Mouse (Mus musculus) kidney, adult 2 months (tissue): Measurements from ENCODE around the gene Aldh6a1. TPM values are rescaled to one million over a fixed set of nuclear protein-coding genes. Genes with fewer than 3 reads are reported as not detected.

Source experiments
- DNase-seq: peaks from one replicate; pipeline ENCODE4 v3.0.0; 2021
- H3K27ac ChIP-seq: fragments of 200-500 bp; 2 replicates; pipeline ENCODE4 v1.5.1; 2012; ENCODE audit warnings: low read depth, low read length, control low read depth, inconsistent platforms; ENCODE audit not compliant: insufficient read depth
- H3K27me3 ChIP-seq: fragments of 200-500 bp; replicated peaks from 2 replicates; pipeline ENCODE4 v1.6.1; 2012; ENCODE audit warnings: mild to moderate bottlenecking, moderate library complexity, low read length, inconsistent platforms; ENCODE audit not compliant: control insufficient read depth, insufficient read depth
- H3K36me3 ChIP-seq: fragments of 200-500 bp; 2 replicates; pipeline ENCODE4 v1.6.1; 2012; ENCODE audit warnings: mild to moderate bottlenecking, moderate library complexity, low read length, inconsistent platforms; ENCODE audit not compliant: control insufficient read depth, insufficient read depth
- H3K4me1 ChIP-seq: fragments of 200-500 bp; 2 replicates; pipeline ENCODE4 v1.6.1; 2011; ENCODE audit warnings: low read length; ENCODE audit not compliant: control insufficient read depth, insufficient read depth
- H3K4me3 ChIP-seq: fragments of 200-500 bp; 2 replicates; pipeline ENCODE4 v1.5.1; 2011; ENCODE audit warnings: mild to moderate bottlenecking, low read depth, low read length, control low read depth; ENCODE audit not compliant: insufficient read depth
- CTCF ChIP-seq: fragments of 200-500 bp; conservative IDR thresholded peaks from 2 replicates; pipeline ENCODE4 v1.5.1; 2011; ENCODE audit warnings: low read depth, mild to moderate bottlenecking, control low read depth, low read length, moderate library complexity, mixed read lengths; ENCODE audit not compliant: insufficient read depth, insufficient read length
- POLR2A ChIP-seq: fragments of 200-500 bp; IDR thresholded peaks from one replicate; pipeline ENCODE4 v1.6.1; 2011; ENCODE audit warnings: low read depth, low read length, control low read depth
- WGBS: fragments of 180-500 bp; shearing (Covaris S2); methylation state at CpG from one replicate; pipeline ENCODE4 v1.1.7; 2018; 5-methylcytosine and 5-hydroxymethylcytosine counted together
- polyA plus RNA-seq: library from polyadenylated mRNA; depleted of rRNA; stranded (reverse); fragments of >200 nt; gene quantifications from 2 replicates; pipeline ENCODE4 v1.2.3, GENCODE M21; 2012

The Aldh6a1 gene
- polyA plus RNA-seq, 1 experiment = 297 TPM

DNA sequence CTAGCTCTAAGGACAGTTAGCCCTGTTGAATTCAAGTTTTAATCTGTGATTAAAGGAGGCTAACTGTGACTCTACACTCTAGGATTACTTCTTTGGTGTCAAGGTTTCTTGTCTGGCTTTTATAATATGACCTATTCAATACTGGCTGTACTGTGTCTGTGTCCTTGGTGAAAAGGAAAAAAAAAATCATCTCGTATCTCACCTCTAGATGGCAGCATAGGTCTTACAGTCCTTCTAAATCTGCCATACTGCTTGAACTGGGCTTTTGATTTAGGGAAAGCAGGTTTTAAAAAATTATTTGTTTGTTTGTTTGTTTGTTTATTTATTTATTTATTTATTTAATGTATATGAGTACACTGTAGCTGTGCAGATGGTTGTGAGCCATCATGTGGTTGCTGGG lies 17.9 kb upstream of the Aldh6a1 start:
- 0% methylated on average over 1 of the region's 1 CpGs for WGBS
- Histone ChIP-seq H3K36me3 (peaks cover 8% of the 10 kb centered on the region; the same call in 1 of the 2 replicates), H3K27me3 (no peaks in the 10 kb centered on the region), H3K27ac (no peak overlapping the region), H3K4me3 (no peak overlapping the region), H3K4me1 (no peaks in the 10 kb centered on the region)
- DNase-seq = peak; percentile 68
- TF ChIP-seq POLR2A (no peak), CTCF (no peak; the same call in 1 of the 2 replicates)

DNA sequence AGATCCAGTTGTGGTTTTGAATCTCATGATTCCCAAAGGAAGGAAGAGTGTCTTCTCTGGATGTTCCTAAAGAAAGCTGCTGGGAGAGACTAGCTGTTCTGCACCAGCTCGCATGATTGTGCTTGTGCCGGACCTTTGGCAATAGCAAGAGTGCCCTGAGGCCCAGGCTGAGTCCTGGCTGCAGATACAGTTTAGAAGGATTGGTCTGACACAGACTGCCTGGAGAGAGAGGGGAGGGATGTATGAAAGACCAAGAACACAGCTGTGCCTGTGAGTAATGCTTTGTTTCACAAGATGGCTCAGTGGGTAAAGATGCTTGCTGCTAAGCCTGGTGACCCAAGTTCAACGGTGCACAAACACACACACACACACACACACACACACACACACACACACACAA lies 12.1 kb upstream of the Aldh6a1 start:
- no peak for DNase-seq
- Histone ChIP-seq H3K4me1 (no peaks in the 10 kb centered on the region), H3K27me3 (no peaks in the 10 kb centered on the region), H3K4me3 (no peak overlapping the region), H3K36me3 (peaks cover 14% of the 10 kb centered on the region; the same call in 1 of the 2 replicates), H3K27ac (no peak overlapping the region)
- 85% methylated on average over 3 of the region's 3 CpGs for WGBS
- TF ChIP-seq POLR2A = no peak
- TF ChIP-seq CTCF = no peak

DNA sequence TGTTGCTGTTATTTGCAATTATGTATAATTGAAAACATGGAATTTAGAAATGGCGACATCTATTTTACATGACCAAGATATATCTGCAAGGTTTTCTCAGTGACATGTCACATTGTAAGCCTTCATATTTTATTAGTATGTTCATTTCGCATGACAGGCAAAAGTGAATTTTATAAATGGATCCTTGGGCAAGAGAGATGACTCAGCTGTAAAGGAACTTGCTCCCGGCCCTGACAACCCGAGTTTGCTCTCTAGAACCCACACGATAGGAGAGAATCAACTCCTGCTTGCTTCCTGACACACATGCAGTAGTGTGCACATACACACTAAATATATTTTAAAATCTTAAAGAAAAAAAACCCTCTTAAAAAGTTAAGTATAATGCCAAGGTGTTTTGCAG lies 10.6 kb upstream of the Aldh6a1 start:
- WGBS = 88% methylated on average over 5 of the region's 5 CpGs
- no peak for DNase-seq
- peaks cover 15% of the 10 kb centered on the region for H3K36me3 ChIP-seq
- H3K27ac ChIP-seq = no peak overlapping the region
- H3K4me1 ChIP-seq = no peaks in the 10 kb centered on the region
- H3K27me3 ChIP-seq = no peaks in the 10 kb centered on the region
- TF ChIP-seq CTCF (no peak), POLR2A (no peak)
- H3K4me3 ChIP-seq = no peak overlapping the region

DNA sequence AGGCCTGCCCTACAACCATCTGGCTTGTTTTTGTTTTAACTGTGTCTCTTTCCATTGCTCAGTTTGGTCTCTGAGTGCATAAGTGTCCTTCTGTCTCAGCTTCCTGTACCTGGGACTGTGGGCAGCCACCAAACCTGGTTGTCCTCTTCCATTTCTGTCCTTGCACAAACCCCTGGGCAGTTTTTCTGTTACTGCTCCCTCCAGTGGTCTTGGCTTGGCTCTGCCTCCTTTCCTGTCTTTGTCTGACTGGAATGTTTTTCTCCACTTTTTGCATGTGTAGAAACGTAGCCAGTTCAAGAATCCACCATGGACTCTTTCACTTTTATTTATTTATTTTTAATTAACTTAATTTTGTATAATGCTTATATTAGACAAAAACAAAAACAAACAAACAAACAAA lies 9.0 kb upstream of the Aldh6a1 start:
- no peak for TF ChIP-seq POLR2A
- peak; percentile 22; the same call in 1 of the 2 replicates for TF ChIP-seq CTCF
- DNase-seq = no peak
- WGBS = 39% methylated on average over 1 of the region's 1 CpGs
- Histone ChIP-seq H3K27me3 (no peaks in the 10 kb centered on the region), H3K4me3 (no peak overlapping the region), H3K27ac (no peak overlapping the region), H3K36me3 (peaks cover 14% of the 10 kb centered on the region), H3K4me1 (no peaks in the 10 kb centered on the region)

DNA sequence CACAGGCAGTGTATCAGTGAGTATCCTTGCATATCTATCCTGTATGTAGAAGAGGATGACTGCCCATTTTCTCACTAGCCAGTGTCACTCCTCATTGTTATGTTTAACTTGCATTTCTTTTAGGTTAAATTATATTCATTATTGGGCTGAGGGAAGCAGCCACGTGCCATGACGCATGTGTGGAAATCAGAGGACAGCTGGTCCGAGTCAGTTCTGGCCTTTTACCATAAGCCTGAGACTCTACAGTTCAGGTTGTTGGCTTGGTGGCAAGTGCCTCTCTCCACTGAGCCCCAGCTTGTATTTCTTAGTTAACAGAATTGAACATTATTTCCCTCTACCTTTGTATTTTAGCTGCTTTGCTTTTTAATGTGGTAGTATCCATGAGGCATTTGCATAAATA lies 6.1 kb upstream of the Aldh6a1 start:
- H3K4me1 ChIP-seq = no peaks in the 10 kb centered on the region
- no peak for DNase-seq
- H3K27me3 ChIP-seq = no peaks in the 10 kb centered on the region
- 89% methylated on average over 3 of the region's 3 CpGs for WGBS
- H3K27ac ChIP-seq = no peak overlapping the region
- H3K36me3 ChIP-seq = peaks cover 9% of the 10 kb centered on the region
- TF ChIP-seq CTCF (no peak), POLR2A (no peak)
- H3K4me3 ChIP-seq = no peak overlapping the region

DNA sequence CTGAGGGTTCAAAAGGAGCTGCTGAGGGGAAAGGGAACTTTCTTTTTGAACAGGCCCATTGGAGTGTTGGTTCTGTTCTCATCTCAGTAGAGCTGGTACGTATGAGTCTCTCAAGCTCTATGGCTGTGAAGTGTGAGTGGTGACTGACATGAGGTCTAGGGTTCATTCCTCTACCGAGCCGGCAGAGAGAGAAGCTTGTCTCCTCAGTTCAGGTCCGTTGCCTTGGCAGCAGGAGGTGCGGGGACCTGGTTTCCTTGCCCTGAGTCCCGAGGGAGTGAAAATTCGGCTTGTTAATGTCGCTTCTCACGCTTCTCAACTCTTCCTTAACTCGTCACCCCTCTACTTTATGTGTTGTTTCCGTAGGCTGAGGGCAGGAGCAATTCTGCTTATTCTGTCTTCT lies 997 bp upstream of the Aldh6a1 start:
- no peak for TF ChIP-seq POLR2A
- no peak for TF ChIP-seq CTCF
- Histone ChIP-seq H3K27me3 (no peaks in the 10 kb centered on the region), H3K4me1 (peaks cover 5% of the 10 kb centered on the region; the same call in 1 of the 2 replicates), H3K4me3 (peak overlapping the region; percentile 84), H3K36me3 (peaks cover under 1% of the 10 kb centered on the region), H3K27ac (peak overlapping the region; percentile 76)
- DNase-seq = no peak
- under 1% methylated on average over 11 of the region's 11 CpGs for WGBS

DNA sequence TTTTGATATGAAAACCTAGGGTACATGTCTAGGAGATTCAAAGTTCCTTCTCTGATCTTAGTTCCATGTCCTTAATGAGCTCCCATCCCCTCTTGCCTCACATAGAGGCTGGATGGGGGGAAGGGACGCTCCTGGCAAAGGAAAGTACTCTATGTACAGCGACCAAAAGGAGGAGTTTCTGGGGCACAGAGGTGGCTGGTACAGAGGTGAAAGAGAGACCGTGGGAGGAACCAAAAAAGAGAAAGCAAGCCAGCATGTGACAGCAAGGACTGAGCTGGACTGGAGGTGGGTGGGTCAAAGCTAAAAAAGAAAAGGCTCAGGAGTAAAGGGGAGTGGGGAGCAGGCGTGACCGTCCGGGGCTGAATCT lies 470 bp downstream of the Aldh6a1 start:
- Histone ChIP-seq H3K27ac (peak overlapping the region; percentile 94), H3K4me1 (peaks cover 5% of the 10 kb centered on the region; the same call in 1 of the 2 replicates), H3K4me3 (peak overlapping the region; percentile 72), H3K36me3 (no peaks in the 10 kb centered on the region), H3K27me3 (no peaks in the 10 kb centered on the region)
- no peak for TF ChIP-seq POLR2A
- no peak for TF ChIP-seq CTCF
- WGBS = 0% methylated on average over 6 of the region's 6 CpGs
- peak; percentile 82 for DNase-seq
